Mouse (Mus musculus): ENCODE measurements around the gene 1700028J19Rik. TPM values are rescaled to one million over a fixed set of nuclear protein-coding genes. Genes with fewer than 3 reads are reported as not detected.

Gene 1700028J19Rik
- total and polyA plus RNA-seq, 3 experiments: 0.62 to 1.2 TPM; not detected in 1

Other genes starting within 250 kb of the 1700028J19Rik start
- gene Klk1b26, start 234.5 kb downstream of the 1700028J19Rik start, total RNA-seq (2012; rRNA removed): not detected in 2 replicates
- not detected for gene Klk1b26, start 234.5 kb downstream of the 1700028J19Rik start, polyA plus RNA-seq (2012; ENCODE audit: insufficient read depth in 1 of 2, insufficient read length in 2 of 2, low read depth in 1 of 2, low replicate concordance in 2 of 2, missing spikeins in 1 of 2)
- gene Klk1b27, start 194.4 kb downstream of the 1700028J19Rik start, total RNA-seq (2012; rRNA removed): not detected in 2 replicates
- gene Klk1b27, start 194.4 kb downstream of the 1700028J19Rik start, polyA plus RNA-seq (2012; ENCODE audit: insufficient read depth in 1 of 2, insufficient read length in 2 of 2, low read depth in 1 of 2, low replicate concordance in 2 of 2, missing spikeins in 1 of 2): not detected
- gene Klk1b21, start 144.4 kb downstream of the 1700028J19Rik start, total RNA-seq (2012; rRNA removed): not detected in 2 replicates
- gene Klk1b21, start 144.4 kb downstream of the 1700028J19Rik start, polyA plus RNA-seq (2012; ENCODE audit: insufficient read depth in 1 of 2, insufficient read length in 2 of 2, low read depth in 1 of 2, low replicate concordance in 2 of 2, missing spikeins in 1 of 2): not detected
- not detected in 2 replicates for gene Klk1b22, start 134.0 kb downstream of the 1700028J19Rik start, total RNA-seq (2012; rRNA removed)
- gene Klk1b22, start 134.0 kb downstream of the 1700028J19Rik start, polyA plus RNA-seq (2012; ENCODE audit: insufficient read depth in 1 of 2, insufficient read length in 2 of 2, low read depth in 1 of 2, low replicate concordance in 2 of 2, missing spikeins in 1 of 2): not detected
- gene Klk1b16, start 109.9 kb downstream of the 1700028J19Rik start, total RNA-seq (2012; rRNA removed): not detected in 2 replicates
- not detected for gene Klk1b16, start 109.9 kb downstream of the 1700028J19Rik start, polyA plus RNA-seq (2012; ENCODE audit: insufficient read depth in 1 of 2, insufficient read length in 2 of 2, low read depth in 1 of 2, low replicate concordance in 2 of 2, missing spikeins in 1 of 2)
- not detected in 2 replicates for gene Klk1b24, start 58.5 kb downstream of the 1700028J19Rik start, total RNA-seq (2012; rRNA removed)
- not detected for gene Klk1b24, start 58.5 kb downstream of the 1700028J19Rik start, polyA plus RNA-seq (2012; ENCODE audit: insufficient read depth in 1 of 2, insufficient read length in 2 of 2, low read depth in 1 of 2, low replicate concordance in 2 of 2, missing spikeins in 1 of 2)
- gene Klk1b3, start 48.5 kb downstream of the 1700028J19Rik start, total RNA-seq (2012; rRNA removed): not detected in 2 replicates
- not detected for gene Klk1b3, start 48.5 kb downstream of the 1700028J19Rik start, polyA plus RNA-seq (2012; ENCODE audit: insufficient read depth in 1 of 2, insufficient read length in 2 of 2, low read depth in 1 of 2, low replicate concordance in 2 of 2, missing spikeins in 1 of 2)
- gene Klk1b4, start 39.3 kb downstream of the 1700028J19Rik start, total RNA-seq (2012; rRNA removed): not detected in 2 replicates
- gene Klk1b4, start 39.3 kb downstream of the 1700028J19Rik start, polyA plus RNA-seq (2012; ENCODE audit: insufficient read depth in 1 of 2, insufficient read length in 2 of 2, low read depth in 1 of 2, low replicate concordance in 2 of 2, missing spikeins in 1 of 2): not detected
- not detected in 2 replicates for gene Klk1b5, start 30.8 kb downstream of the 1700028J19Rik start, total RNA-seq (2012; rRNA removed)
- not detected for gene Klk1b5, start 30.8 kb downstream of the 1700028J19Rik start, polyA plus RNA-seq (2012; ENCODE audit: insufficient read depth in 1 of 2, insufficient read length in 2 of 2, low read depth in 1 of 2, low replicate concordance in 2 of 2, missing spikeins in 1 of 2)
- not detected in 2 replicates for gene Klk1, start 21.3 kb downstream of the 1700028J19Rik start, total RNA-seq (2012; rRNA removed)
- gene Klk1, start 21.3 kb downstream of the 1700028J19Rik start, polyA plus RNA-seq (2012; ENCODE audit: insufficient read depth in 1 of 2, insufficient read length in 2 of 2, low read depth in 1 of 2, low replicate concordance in 2 of 2, missing spikeins in 1 of 2): not detected
- gene Gm36864, start 10.5 kb downstream of the 1700028J19Rik start, total RNA-seq (2012; rRNA removed): not detected in 2 replicates
- under 1 TPM in 1 of 2 experiments, not detected in 1; 0.08 TPM for gene Gm36864, start 10.5 kb downstream of the 1700028J19Rik start, polyA plus RNA-seq (2012; ENCODE audit: insufficient read depth in 1 of 2, insufficient read length in 2 of 2, low read depth in 1 of 2, low replicate concordance in 2 of 2, missing spikeins in 1 of 2)
- gene 2410002F23Rik, start within 50 bp of the 1700028J19Rik start, total RNA-seq (2012; rRNA removed): 89.1 and 148 TPM in 2 replicates
- gene 2410002F23Rik, start within 50 bp of the 1700028J19Rik start, polyA plus RNA-seq (2012; ENCODE audit: insufficient read depth in 1 of 2, insufficient read length in 2 of 2, low read depth in 1 of 2, low replicate concordance in 2 of 2, missing spikeins in 1 of 2): 100 to 1,000 TPM; 174 to 841 TPM
- 0.10 and 0.12 TPM in 2 replicates for gene Acp4, start 10.7 kb upstream of the 1700028J19Rik start, total RNA-seq (2012; rRNA removed)
- gene Acp4, start 10.7 kb upstream of the 1700028J19Rik start, polyA plus RNA-seq (2012; ENCODE audit: insufficient read depth in 1 of 2, insufficient read length in 2 of 2, low read depth in 1 of 2, low replicate concordance in 2 of 2, missing spikeins in 1 of 2): under 1 TPM in 1 of 2 experiments, not detected in 1; 0.14 TPM
- gene Gm15517, start 14.8 kb upstream of the 1700028J19Rik start, total RNA-seq (2012; rRNA removed): not detected in 2 replicates
- gene Gm15517, start 14.8 kb upstream of the 1700028J19Rik start, polyA plus RNA-seq (2012; ENCODE audit: insufficient read depth in 1 of 2, insufficient read length in 2 of 2, low read depth in 1 of 2, low replicate concordance in 2 of 2, missing spikeins in 1 of 2): not detected
- gene Clec11a, start 60.2 kb upstream of the 1700028J19Rik start, total RNA-seq (2012; rRNA removed): 0.33 and 0.39 TPM in 2 replicates
- gene Clec11a, start 60.2 kb upstream of the 1700028J19Rik start, polyA plus RNA-seq (2012; ENCODE audit: insufficient read depth in 1 of 2, insufficient read length in 2 of 2, low read depth in 1 of 2, low replicate concordance in 2 of 2, missing spikeins in 1 of 2): under 1 TPM in 1 of 2 experiments, not detected in 1; 0.33 TPM
- gene Shank1, start 63.6 kb upstream of the 1700028J19Rik start, total RNA-seq (2012; rRNA removed): 0.12 and 0.29 TPM in 2 replicates
- 1 to 10 TPM in 1 of 2 experiments, not detected in 1; 3.9 TPM for gene Shank1, start 63.6 kb upstream of the 1700028J19Rik start, polyA plus RNA-seq (2012; ENCODE audit: insufficient read depth in 1 of 2, insufficient read length in 2 of 2, low read depth in 1 of 2, low replicate concordance in 2 of 2, missing spikeins in 1 of 2)
- gene Syt3, start 137.4 kb upstream of the 1700028J19Rik start, total RNA-seq (2012; rRNA removed): 0.08 and 0.20 TPM in 2 replicates
- gene Syt3, start 137.4 kb upstream of the 1700028J19Rik start, polyA plus RNA-seq (2012; ENCODE audit: insufficient read depth in 1 of 2, insufficient read length in 2 of 2, low read depth in 1 of 2, low replicate concordance in 2 of 2, missing spikeins in 1 of 2): under 1 TPM in 1 of 2 experiments, not detected in 1; 0.56 TPM
- not detected in 2 replicates for gene 1700008O03Rik, start 139.1 kb upstream of the 1700028J19Rik start, total RNA-seq (2012; rRNA removed)
- under 1 TPM in 1 of 2 experiments, not detected in 1; 0.95 TPM for gene 1700008O03Rik, start 139.1 kb upstream of the 1700028J19Rik start, polyA plus RNA-seq (2012; ENCODE audit: insufficient read depth in 1 of 2, insufficient read length in 2 of 2, low read depth in 1 of 2, low replicate concordance in 2 of 2, missing spikeins in 1 of 2)
- gene Lrrc4b, start 182.3 kb upstream of the 1700028J19Rik start, total RNA-seq (2012; rRNA removed): 0.52 and 0.58 TPM in 2 replicates
- gene Lrrc4b, start 182.3 kb upstream of the 1700028J19Rik start, polyA plus RNA-seq (2012; ENCODE audit: insufficient read depth in 1 of 2, insufficient read length in 2 of 2, low read depth in 1 of 2, low replicate concordance in 2 of 2, missing spikeins in 1 of 2): 1 to 10 TPM in 1 of 2 experiments, not detected in 1; 4.4 TPM
- gene Aspdh, start 218.7 kb upstream of the 1700028J19Rik start, total RNA-seq (2012; rRNA removed): not detected in 2 replicates
- gene Aspdh, start 218.7 kb upstream of the 1700028J19Rik start, polyA plus RNA-seq (2012; ENCODE audit: insufficient read depth in 1 of 2, insufficient read length in 2 of 2, low read depth in 1 of 2, low replicate concordance in 2 of 2, missing spikeins in 1 of 2): under 1 TPM in 1 of 2 experiments, not detected in 1; 0.89 TPM
- 58.4 and 95.5 TPM in 2 replicates for gene Josd2, start 221.3 kb upstream of the 1700028J19Rik start, total RNA-seq (2012; rRNA removed)
- gene Josd2, start 221.3 kb upstream of the 1700028J19Rik start, polyA plus RNA-seq (2012; ENCODE audit: insufficient read depth in 1 of 2, insufficient read length in 2 of 2, low read depth in 1 of 2, low replicate concordance in 2 of 2, missing spikeins in 1 of 2): 100 to 1,000 TPM in 1 of 2 experiments, not detected in 1; 141 TPM
- gene Emc10, start 249.8 kb upstream of the 1700028J19Rik start, total RNA-seq (2012; rRNA removed): 81.3 and 91.4 TPM in 2 replicates
- gene Emc10, start 249.8 kb upstream of the 1700028J19Rik start, polyA plus RNA-seq (2012; ENCODE audit: insufficient read depth in 1 of 2, insufficient read length in 2 of 2, low read depth in 1 of 2, low replicate concordance in 2 of 2, missing spikeins in 1 of 2): 100 to 1,000 TPM in 1 of 2 experiments, not detected in 1; 149 TPM
- gene Fam71e1, start 249.9 kb upstream of the 1700028J19Rik start, total RNA-seq (2012; rRNA removed): 0.69 and 1.2 TPM in 2 replicates
- gene Fam71e1, start 249.9 kb upstream of the 1700028J19Rik start, polyA plus RNA-seq (2012; ENCODE audit: insufficient read depth in 1 of 2, insufficient read length in 2 of 2, low read depth in 1 of 2, low replicate concordance in 2 of 2, missing spikeins in 1 of 2): 1 to 10 TPM in 1 of 2 experiments, not detected in 1; 2.0 TPM

Data from MEL (cell line).